Mouse (Mus musculus): ENCODE data around the gene Slc25a27. TPM values are rescaled to one million over a fixed set of nuclear protein-coding genes. Genes with fewer than 3 reads are reported as not detected.

The Slc25a27 gene
- polyA plus RNA-seq, 1 experiment from 2014 or later = 2.8 TPM

DNA sequence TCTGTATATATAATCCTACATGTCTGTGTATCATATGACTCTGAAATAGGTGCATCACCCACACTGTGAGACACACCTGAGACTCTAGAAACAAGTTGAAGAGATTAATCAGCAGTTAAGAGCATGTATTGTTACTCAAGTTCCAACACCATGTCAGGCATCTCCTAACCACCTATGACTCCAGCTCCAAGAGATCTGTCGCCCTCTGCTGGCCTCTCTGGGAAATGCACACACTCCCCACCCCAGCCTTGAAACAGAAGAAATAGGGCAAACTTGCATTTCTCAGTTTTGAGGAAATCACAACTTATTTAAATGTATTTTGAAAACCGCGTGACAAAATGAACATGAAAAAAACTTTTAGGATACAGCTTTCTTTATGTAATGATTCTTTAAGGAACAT is 60.3 kb downstream of the Slc25a27 start:
- H3K4me1 ChIP-seq = no peaks in the 10 kb centered on the region
- H3K27ac ChIP-seq = no peak overlapping the region
- H3K4me2 ChIP-seq = no peak overlapping the region
- no peak for ATAC-seq
- H3K9me3 ChIP-seq (replicated peaks) = no peaks in the 10 kb centered on the region
- no peak overlapping the region for H3K4me3 ChIP-seq
- H3K36me3 ChIP-seq = no peaks in the 10 kb centered on the region
- H3K9ac ChIP-seq = no peak overlapping the region
- H3K27me3 ChIP-seq (replicated peaks) = no peaks in the 10 kb centered on the region
- WGBS (ENCODE audit: insufficient replicate concordance) = 2% methylated on average over 3 of the region's 3 CpGs

DNA sequence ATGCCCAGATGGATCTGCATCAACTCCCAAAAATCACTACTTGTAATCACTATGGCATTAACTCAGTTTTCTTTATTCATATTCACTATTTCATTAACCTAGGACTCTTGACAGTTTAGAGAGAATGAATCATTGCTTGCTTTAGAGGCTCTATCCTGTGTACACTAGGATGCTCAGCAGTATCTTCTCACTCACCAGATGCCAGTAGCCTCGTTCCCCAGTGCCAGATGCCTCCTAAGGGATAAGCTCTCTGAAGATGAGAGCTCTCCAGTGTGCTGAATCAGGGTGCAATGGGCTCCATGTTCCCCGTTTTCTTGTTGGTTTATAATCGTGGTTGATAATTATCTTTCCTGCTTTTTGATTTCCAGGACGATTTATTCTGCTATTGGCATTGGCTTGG is 68.3 kb downstream of the Slc25a27 start:
- 36% methylated on average over 4 of the region's 4 CpGs for WGBS (ENCODE audit: insufficient replicate concordance)
- H3K9ac ChIP-seq = no peak overlapping the region
- no peaks in the 10 kb centered on the region for H3K4me1 ChIP-seq
- no peak for ATAC-seq
- no peak overlapping the region for H3K4me3 ChIP-seq
- no peaks in the 10 kb centered on the region for H3K27me3 ChIP-seq (replicated peaks)
- H3K36me3 ChIP-seq = no peaks in the 10 kb centered on the region
- no peak overlapping the region for H3K4me2 ChIP-seq
- H3K9me3 ChIP-seq (replicated peaks) = no peaks in the 10 kb centered on the region
- no peak overlapping the region for H3K27ac ChIP-seq

GRCm38 (mm10) chr17:43597742-43598141 is 69.3 kb downstream of the Slc25a27 start:
- Histone ChIP-seq H3K27me3 (replicated peaks) (no peaks in the 10 kb centered on the region), H3K4me3 (no peak overlapping the region), H3K27ac (no peak overlapping the region), H3K9ac (no peak overlapping the region), H3K4me2 (no peak overlapping the region), H3K36me3 (no peaks in the 10 kb centered on the region), H3K9me3 (replicated peaks) (no peaks in the 10 kb centered on the region), H3K4me1 (no peaks in the 10 kb centered on the region)
- 81% methylated on average over 2 of the region's 2 CpGs for WGBS (ENCODE audit: insufficient replicate concordance)
- no peak for ATAC-seq

DNA sequence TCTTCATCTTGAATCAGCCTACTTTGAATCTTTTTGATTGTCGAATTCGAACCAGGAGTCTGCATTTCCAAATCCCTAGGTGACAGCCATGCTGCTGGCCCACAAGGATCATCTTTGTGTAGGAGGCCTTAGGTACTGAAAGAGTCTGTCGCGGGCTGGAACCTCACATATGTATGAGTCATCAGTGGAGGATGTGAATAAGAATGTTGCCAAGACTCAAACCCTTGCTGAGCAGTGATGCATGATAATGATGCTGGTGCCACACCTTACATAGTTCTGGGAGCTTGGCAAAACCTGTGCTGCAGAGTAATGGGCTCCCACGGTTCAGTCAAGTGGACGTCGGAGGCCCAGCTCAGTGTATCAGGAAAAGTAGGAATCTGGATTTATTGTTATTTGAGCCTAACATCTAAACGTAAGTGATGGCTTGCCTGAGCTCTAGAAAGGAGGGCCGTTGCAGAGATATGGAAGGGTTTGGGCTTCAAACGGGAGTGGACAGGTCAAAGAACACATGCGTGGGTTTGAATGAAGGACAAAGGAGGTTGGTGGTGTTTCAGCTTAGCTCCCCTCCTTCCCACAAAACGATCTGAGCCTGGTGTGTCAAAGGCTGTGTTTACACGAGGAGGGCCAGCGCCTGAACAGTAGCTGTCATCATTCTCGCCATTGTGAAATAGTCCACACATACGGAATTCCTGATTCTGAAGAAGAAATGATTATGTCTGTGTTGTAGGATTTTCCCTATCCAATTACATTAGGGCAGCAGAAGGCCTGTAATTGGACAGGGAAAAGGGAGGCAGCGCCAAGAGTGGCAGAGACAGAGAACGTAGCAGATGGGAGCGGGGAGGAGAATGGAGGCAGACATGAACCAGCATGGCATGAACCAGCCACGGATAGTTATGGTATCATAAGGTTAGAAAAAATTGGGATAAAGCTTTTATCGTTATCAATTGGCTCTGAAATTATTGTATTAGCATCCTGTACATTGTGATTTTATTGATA is 74.4 kb downstream of the Slc25a27 start:
- no peak for ATAC-seq

More for the DNA sequence above, 74.4 kb downstream of the Slc25a27 start:
- Histone ChIP-seq H3K4me3 (no peak overlapping the region), H3K9me3 (replicated peaks) (no peaks in the 10 kb centered on the region), H3K4me2 (no peak overlapping the region), H3K9ac (no peak overlapping the region), H3K27me3 (replicated peaks) (no peaks in the 10 kb centered on the region), H3K4me1 (no peaks in the 10 kb centered on the region), H3K27ac (no peak overlapping the region), H3K36me3 (no peaks in the 10 kb centered on the region)
- WGBS (ENCODE audit: insufficient replicate concordance) = 75% methylated on average over 21 of the region's 21 CpGs

Other genes with a start within 250 kb of the Slc25a27 start
- not detected in 2 replicates for gene Mep1a, start 164.4 kb downstream of the Slc25a27 start, polyA plus RNA-seq (2016; fragmentation: Nextera tagmentation; extraction: Ambion mirVana)
- gene Ankrd66, start 123.6 kb downstream of the Slc25a27 start, polyA plus RNA-seq (2016; fragmentation: Nextera tagmentation; extraction: Ambion mirVana) = not detected in 2 replicates
- 3.6 TPM in 2 replicates for gene Pla2g7, start 99.1 kb downstream of the Slc25a27 start, polyA plus RNA-seq (2016; fragmentation: Nextera tagmentation; extraction: Ambion mirVana)
- not detected in 2 replicates for gene Tdrd6, start 36.9 kb downstream of the Slc25a27 start, polyA plus RNA-seq (2016; fragmentation: Nextera tagmentation; extraction: Ambion mirVana)
- 2.6 and 2.8 TPM in 2 replicates for gene Cyp39a1, start 211 bp upstream of the Slc25a27 start, polyA plus RNA-seq (2016; fragmentation: Nextera tagmentation; extraction: Ambion mirVana)
- gene Rcan2, start 134.1 kb upstream of the Slc25a27 start, polyA plus RNA-seq (2016; fragmentation: Nextera tagmentation; extraction: Ambion mirVana) = 1.7 and 1.9 TPM in 2 replicates